Mouse (Mus musculus): ENCODE results near the gene Rabgap1l.

Gene Rabgap1l

DNA sequence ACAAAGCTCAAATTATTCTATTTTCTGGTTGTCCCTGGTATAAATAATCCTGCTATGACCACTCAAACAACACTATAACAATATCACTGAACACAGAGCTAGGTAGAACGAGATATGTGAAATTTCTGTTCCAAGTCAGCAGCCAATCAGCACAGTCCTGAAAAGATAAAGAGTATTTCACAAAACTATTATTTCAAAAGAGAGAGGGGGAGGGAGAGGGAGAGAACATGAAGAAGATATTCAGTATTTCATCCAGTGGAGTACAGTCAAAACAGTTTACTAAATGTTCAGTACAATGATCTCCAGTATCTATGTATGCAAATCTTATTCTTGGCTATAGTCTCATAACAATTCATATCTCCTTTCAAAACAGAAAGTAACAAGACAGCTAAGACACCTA, 5.1 kb downstream of the Rabgap1l start:
- no peak for DNase-seq (ENCODE audit: low read depth in 1 of 2, low spot score in 2 of 2)

GRCm38 (mm10) chr1:160787164-160787563, 5.8 kb downstream of the Rabgap1l start:
- DNase-seq (ENCODE audit: low read depth in 1 of 2, low spot score in 2 of 2), result no peak

DNA sequence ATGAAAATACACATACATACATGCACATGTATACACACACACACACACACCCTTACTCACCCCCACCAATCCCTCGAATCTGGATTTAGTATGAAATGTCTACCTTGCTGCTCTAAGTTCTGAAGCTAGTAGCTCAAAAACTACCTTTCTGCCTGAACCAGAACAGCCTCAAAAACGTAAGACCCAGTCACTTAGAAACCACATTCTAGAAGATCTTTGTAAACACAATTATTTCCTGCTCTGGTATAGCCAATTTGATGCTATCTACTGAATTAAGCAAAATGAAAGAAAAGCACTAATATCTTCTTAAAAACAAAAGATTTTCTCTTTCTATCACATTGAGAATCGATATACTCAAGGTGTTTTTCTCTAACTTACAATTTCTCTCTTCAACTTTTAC, 6.4 kb downstream of the Rabgap1l start:
- no peak for DNase-seq (ENCODE audit: low read depth in 1 of 2, low spot score in 2 of 2)

GRCm38 (mm10) chr1:160785681-160786225, 7.3 kb downstream of the Rabgap1l start:
- no peak for DNase-seq (ENCODE audit: low read depth in 1 of 2, low spot score in 2 of 2)

GRCm38 (mm10) chr1:160784122-160784521, 8.9 kb downstream of the Rabgap1l start:
- DNase-seq (ENCODE audit: low read depth in 1 of 2, low spot score in 2 of 2), result no peak

- DNase-seq (ENCODE audit: low read depth in 1 of 2, low spot score in 2 of 2), result no peak
These were observed 18.8 kb downstream of the Rabgap1l start for GRCm38 (mm10) chr1:160774166-160774565.

GRCm38 (mm10) chr1:160765565-160765964, 27.4 kb downstream of the Rabgap1l start:
- no peak for DNase-seq (ENCODE audit: low read depth in 1 of 2, low spot score in 2 of 2)

DNA sequence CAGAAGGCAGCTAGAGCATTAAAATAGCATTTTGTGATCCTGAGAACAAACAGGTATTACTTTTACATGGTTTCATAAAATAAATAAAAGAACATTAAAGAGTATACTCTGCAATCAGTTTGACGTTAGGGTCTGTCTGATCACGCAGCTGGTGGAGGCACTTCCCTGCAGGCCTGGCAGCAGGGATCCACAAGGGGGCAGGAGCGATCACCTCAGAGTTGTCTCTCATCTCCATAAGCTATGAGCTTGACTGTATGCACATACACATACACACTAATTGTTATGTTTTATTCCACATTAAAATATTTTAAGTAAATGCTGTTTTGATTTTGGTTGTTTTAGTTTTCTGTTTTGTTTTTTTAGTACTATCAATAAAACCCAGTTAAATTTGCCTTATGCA, 34.8 kb downstream of the Rabgap1l start:
- no peak for DNase-seq (ENCODE audit: low read depth in 1 of 2, low spot score in 2 of 2)

DNA sequence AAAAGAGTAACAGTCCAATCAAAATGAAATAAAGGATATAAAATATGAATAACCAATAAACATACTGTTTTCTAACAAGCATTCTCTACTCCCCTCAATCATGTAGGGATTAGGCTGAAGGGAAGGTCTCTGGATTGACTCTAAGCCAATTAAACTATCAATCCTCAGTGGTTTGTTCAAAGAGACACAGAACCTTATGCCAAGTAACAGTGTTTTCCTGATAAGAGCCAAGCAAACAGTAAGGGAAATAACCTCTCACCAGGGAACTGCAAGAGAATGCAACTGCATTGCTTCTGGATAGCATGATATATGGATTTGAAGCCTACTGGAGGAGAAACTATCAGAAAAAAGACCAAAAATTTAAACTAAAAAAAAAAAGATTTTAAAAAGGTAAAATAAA, 37.7 kb downstream of the Rabgap1l start:
- DNase-seq (ENCODE audit: low read depth in 1 of 2, low spot score in 2 of 2), result no peak

DNA sequence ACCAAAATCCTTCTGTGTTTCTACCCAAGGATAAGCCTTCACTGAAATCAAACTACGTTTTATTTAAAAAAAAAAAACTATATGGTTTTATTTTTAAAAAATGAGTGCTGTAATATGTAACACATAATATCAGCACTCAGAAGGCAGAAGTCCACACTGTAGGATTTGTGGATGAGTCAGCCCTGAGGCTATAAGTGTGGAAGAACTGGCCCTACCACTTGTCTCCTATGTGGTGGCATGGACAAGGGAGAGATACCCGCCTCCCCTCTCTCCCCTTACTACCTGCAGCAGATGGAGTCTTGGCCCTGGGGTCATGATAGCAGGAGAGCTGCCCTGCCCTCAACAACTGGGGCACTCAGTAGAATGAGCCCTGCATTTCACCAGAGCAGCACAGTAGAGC, 42.4 kb downstream of the Rabgap1l start:
- no peak for DNase-seq (ENCODE audit: low read depth in 1 of 2, low spot score in 2 of 2)

GRCm38 (mm10) chr1:160746786-160747185, 46.2 kb downstream of the Rabgap1l start:
- DNase-seq (ENCODE audit: low read depth in 1 of 2, low spot score in 2 of 2), result no peak

- no peak for DNase-seq (ENCODE audit: low read depth in 1 of 2, low spot score in 2 of 2)
These were observed 47.6 kb downstream of the Rabgap1l start for GRCm38 (mm10) chr1:160745238-160745930.

DNA sequence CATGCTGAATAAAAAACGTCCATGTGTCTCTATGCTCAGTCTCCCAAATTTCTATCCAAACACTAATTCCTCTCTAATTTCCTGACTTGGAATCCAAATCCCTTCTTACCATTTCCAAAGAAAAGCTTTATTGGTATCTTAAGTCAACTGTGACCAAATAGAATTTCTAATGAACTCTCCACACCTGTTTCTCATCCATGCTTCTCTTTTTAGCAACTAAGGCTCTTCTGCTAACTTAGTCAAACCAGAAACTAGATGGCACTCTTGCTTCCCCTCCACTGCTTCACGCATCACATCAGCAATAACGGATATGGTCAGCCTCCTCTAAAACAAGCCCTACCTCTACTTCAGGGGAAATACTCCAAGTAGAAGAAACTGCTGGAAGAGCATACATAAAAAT, 49.0 kb downstream of the Rabgap1l start:
- no peak for DNase-seq (ENCODE audit: low read depth in 1 of 2, low spot score in 2 of 2)

DNA sequence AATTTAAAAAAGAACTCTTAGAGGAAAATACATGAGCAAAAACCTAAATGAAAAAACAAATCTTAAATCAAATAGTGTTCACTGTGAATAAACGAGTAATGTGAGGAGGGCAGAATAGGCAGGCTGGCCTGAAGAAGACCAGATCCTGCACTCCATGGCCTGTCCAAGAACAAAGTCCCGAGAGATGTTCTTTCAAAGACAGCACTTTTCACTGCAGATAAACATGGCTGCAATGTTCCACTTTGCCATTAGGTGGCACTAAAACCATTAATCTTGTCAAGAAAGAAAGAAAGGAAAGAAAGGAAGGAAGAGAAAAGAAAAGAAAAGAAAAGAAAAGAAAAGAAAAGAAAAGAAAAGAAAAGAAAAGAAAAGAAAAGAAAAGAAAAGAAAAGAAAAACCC, 49.8 kb downstream of the Rabgap1l start:
- DNase-seq (ENCODE audit: low read depth in 1 of 2, low spot score in 2 of 2), result no peak

DNA sequence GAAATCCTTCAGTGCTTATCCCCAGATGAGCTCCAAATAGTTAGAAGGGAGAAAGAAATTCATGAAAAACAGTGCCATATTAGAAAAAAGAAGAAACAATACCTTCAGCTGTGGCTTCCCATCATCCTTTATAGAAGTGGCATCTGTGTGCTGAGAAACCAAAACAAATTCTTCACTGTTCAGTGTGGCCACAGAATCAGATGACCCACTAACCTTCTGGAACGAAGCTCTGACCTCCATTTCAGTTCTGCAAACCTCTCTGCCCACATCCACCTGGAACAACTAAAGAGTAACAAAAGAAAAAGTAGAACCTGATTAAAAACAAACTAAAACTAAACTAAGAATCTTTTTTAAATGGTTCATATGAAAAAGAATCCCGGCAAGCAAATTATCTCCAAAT, 52.4 kb downstream of the Rabgap1l start:
- DNase-seq (ENCODE audit: low read depth in 1 of 2, low spot score in 2 of 2), result no peak

DNA sequence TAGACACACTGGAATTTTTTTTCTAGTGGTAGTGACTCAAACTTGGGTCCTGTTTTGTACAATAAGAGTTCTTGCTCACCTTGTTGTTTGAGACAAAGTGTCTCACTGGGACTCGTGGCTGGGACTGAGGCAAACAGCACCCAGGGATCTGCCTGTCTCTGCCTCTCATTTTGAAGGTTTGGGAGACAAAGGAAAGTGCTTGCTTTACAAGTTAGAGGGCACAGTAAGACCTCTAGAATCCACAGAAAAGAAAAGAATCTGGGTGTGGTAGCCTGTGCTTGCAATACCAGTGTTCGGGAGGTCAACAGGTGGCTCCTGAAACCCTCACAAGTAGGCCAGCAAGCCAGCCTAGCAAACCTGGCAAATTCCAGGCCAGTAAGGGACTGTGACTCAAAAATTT, 58.3 kb downstream of the Rabgap1l start:
- no peak for DNase-seq (ENCODE audit: low read depth in 1 of 2, low spot score in 2 of 2)

DNA sequence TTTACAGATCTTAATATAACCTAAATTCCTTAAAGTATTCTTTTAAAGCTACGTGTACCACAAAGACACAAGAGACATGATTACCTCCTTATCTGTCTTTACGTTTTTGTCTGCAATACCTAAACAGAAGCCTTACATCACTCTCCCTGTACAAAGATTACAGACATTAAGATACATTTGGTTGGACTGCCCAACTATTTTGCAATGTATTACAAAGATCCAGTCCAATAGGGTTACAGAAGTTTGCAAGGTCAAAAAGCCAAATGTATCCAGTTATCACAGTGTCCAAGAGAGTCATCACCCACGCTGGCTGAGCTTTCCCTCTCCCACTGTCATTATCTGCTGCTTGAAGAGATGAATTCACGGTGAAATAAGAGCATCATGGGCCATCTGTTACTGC, 63.1 kb downstream of the Rabgap1l start:
- DNase-seq (ENCODE audit: low read depth in 1 of 2, low spot score in 2 of 2), result no peak

- DNase-seq (ENCODE audit: low read depth in 1 of 2, low spot score in 2 of 2), result no peak
These were observed 75.3 kb downstream of the Rabgap1l start for GRCm38 (mm10) chr1:160717742-160718141.

DNA sequence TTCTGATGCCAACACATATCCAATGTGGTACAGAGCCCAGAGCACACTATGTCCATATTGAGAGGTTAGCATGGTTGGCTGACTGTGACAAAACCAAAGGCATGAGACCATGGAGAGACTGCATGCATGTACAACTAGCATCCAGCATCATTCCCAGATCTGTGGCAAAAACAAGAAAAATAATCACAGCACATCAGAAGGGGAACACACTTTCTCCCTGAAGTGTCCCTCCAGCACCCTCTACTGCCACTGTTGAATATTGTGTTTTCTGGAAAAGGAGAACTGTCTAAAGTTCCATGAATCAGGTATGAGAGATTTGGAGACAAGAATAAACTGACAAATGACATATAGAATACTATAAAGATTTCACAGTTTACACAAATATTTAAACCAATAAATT, 78.3 kb downstream of the Rabgap1l start:
- DNase-seq (ENCODE audit: low read depth in 1 of 2, low spot score in 2 of 2), result no peak

DNA sequence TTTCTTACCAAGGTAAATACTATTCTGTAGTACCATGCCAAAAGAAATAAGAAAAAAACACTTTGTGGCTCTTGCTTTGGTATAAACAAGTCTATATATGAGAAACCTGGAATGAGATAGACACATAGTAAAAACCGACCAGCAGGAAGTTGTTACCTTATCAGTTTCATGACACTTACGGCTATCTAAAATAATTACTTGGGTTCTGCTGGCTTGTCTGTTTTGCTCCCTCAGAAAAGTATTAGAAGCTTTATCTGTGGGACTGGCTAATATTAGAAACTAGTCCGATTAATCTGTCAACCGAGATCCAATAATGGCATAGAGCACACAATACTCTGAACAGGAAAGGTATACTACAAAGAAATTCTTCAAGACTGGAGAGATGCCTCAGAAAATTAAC, 79.1 kb downstream of the Rabgap1l start:
- DNase-seq (ENCODE audit: low read depth in 1 of 2, low spot score in 2 of 2), result no peak

- no peak for DNase-seq (ENCODE audit: low read depth in 1 of 2, low spot score in 2 of 2)
These were observed 79.6 kb downstream of the Rabgap1l start for GRCm38 (mm10) chr1:160713383-160713782.

- DNase-seq (ENCODE audit: low read depth in 1 of 2, low spot score in 2 of 2), result no peak
These were observed 82.5 kb downstream of the Rabgap1l start for GRCm38 (mm10) chr1:160710539-160710938.

DNA sequence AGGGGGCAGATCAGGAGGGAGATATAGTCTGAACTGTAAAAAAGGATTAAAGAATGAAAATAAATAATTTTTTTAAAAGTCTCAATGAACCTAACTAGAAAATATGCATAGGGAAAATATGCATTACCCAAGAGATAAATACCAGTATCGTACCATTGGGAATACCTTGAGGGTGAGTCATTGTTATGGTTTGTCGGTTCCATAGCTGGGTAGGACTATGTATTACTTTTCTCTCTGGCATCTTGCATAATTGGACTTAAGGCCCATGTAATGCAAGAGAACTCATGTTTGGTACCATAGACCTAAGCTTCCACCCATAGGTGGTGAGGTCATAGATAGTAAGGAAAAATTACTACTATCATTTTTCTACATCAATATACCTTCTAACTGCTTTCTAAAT, 88.4 kb downstream of the Rabgap1l start:
- no peak for DNase-seq (ENCODE audit: low read depth in 1 of 2, low spot score in 2 of 2)
